Mouse (Mus musculus) intestine, embryonic 15.5 days (tissue): ENCODE results near the gene Igfbp1. TPM values are rescaled to one million over a fixed set of nuclear protein-coding genes. Genes with fewer than 3 reads are reported as not detected.

ENCODE experiments used
- ATAC-seq: fragments of 200-750 bp; cut with Nextera tagmentation; 2 replicates; pipeline ENCODE4 v1.8.0; 2017; ENCODE audit warnings: moderate TSS enrichment, moderate library complexity
- H3K27ac ChIP-seq: fragments of 300-500 bp; sonication (generic); 2 replicates; pipeline ENCODE4 v1.5.1; 2015; ENCODE audit warnings: mild to moderate bottlenecking, inconsistent platforms
- H3K27me3 ChIP-seq: fragments of 300-500 bp; sonication (generic); replicated peaks from 2 replicates; pipeline ENCODE4 v1.6.1; 2015; ENCODE audit warnings: inconsistent platforms
- H3K36me3 ChIP-seq: fragments of 300-500 bp; sonication (generic); 2 replicates; pipeline ENCODE4 v1.6.1; 2015; ENCODE audit warnings: inconsistent platforms
- H3K4me1 ChIP-seq: fragments of 300-500 bp; sonication (generic); replicated peaks from 2 replicates; pipeline ENCODE4 v1.6.1; 2015; ENCODE audit warnings: inconsistent platforms
- H3K4me2 ChIP-seq: fragments of 300-500 bp; sonication (generic); replicated peaks from 2 replicates; pipeline ENCODE4 v1.6.1; 2015; ENCODE audit warnings: mild to moderate bottlenecking, inconsistent platforms
- H3K4me3 ChIP-seq: fragments of 300-500 bp; sonication (generic); replicated peaks from 2 replicates; pipeline ENCODE4 v1.5.1; 2015; ENCODE audit warnings: inconsistent platforms
- H3K9ac ChIP-seq: fragments of 300-500 bp; sonication (generic); 2 replicates; pipeline ENCODE4 v1.6.1; 2015; ENCODE audit warnings: inconsistent platforms
- H3K9me3 ChIP-seq: fragments of 300-500 bp; sonication (generic); 2 replicates; pipeline ENCODE4 v1.6.1; 2016; ENCODE audit warnings: inconsistent platforms
- WGBS: fragments of 180-500 bp; shearing (Covaris S2); methylation state at CpG from one replicate; pipeline ENCODE4 v1.1.7; 2015; 5-methylcytosine and 5-hydroxymethylcytosine counted together
- polyA plus RNA-seq: library from polyadenylated mRNA; unstranded; fragments of >200 nt; fragmentation: Nextera tagmentation; extraction: Ambion mirVana; gene quantifications from 2 replicates; pipeline ENCODE4 v1.2.1, GENCODE M21; 2015

Igfbp1 gene
- polyA plus RNA-seq: 3.2 and 9.4 TPM in 2 replicates

- Histone ChIP-seq H3K36me3 (no peaks in the 10 kb centered on the region), H3K9me3 (no peaks in the 10 kb centered on the region), H3K9ac (no peak within 1 kb of the TSS), H3K4me2 (peak within 1 kb of the TSS; percentile 4; the same call in 1 of the 2 replicates), H3K27me3 (no peaks in the 10 kb centered on the region), H3K4me1 (no peaks in the 10 kb centered on the region; the same call in 1 of the 2 replicates), H3K27ac (no peak within 1 kb of the TSS), H3K4me3 (no peak within 1 kb of the TSS)
- peak; percentile 70 for ATAC-seq
- 52% methylated on average over 12 of the region's 12 CpGs for WGBS
Measured at GRCm38 (mm10) chr11:7197491-7197941, at the start of gene Igfbp1. Gene Igfbp1 (plus strand): TSS chr11:7197782.

GRCm38 (mm10) chr11:7147945-7148344 lies 49.6 kb upstream of the Igfbp1 start:
- Histone ChIP-seq H3K27me3 (no peaks in the 10 kb centered on the region), H3K4me2 (no peak overlapping the region), H3K36me3 (no peaks in the 10 kb centered on the region), H3K27ac (no peak overlapping the region), H3K4me1 (no peaks in the 10 kb centered on the region), H3K9me3 (no peaks in the 10 kb centered on the region), H3K4me3 (no peak overlapping the region), H3K9ac (no peak overlapping the region)
- WGBS: 91% methylated on average over 7 of the region's 7 CpGs
- no peak for ATAC-seq

GRCm38 (mm10) chr11:7149471-7149870 lies 48.1 kb upstream of the Igfbp1 start:
- no peak overlapping the region for H3K27ac ChIP-seq
- H3K4me2 ChIP-seq: no peak overlapping the region
- H3K9ac ChIP-seq: no peak overlapping the region
- no peaks in the 10 kb centered on the region for H3K9me3 ChIP-seq
- ATAC-seq: no peak
- H3K36me3 ChIP-seq: no peaks in the 10 kb centered on the region
- WGBS: 63% methylated on average over 7 of the region's 7 CpGs
- H3K27me3 ChIP-seq: no peaks in the 10 kb centered on the region
- H3K4me1 ChIP-seq: no peaks in the 10 kb centered on the region
- H3K4me3 ChIP-seq: no peak overlapping the region

GRCm38 (mm10) chr11:7150511-7150910 lies 47.1 kb upstream of the Igfbp1 start:
- no peak overlapping the region for H3K27ac ChIP-seq
- no peak overlapping the region for H3K4me3 ChIP-seq
- no peaks in the 10 kb centered on the region for H3K4me1 ChIP-seq
- H3K9me3 ChIP-seq: no peaks in the 10 kb centered on the region
- H3K4me2 ChIP-seq: no peak overlapping the region
- no peak overlapping the region for H3K9ac ChIP-seq
- no peaks in the 10 kb centered on the region for H3K27me3 ChIP-seq
- H3K36me3 ChIP-seq: no peaks in the 10 kb centered on the region
- no peak for ATAC-seq
- 91% methylated on average over 8 of the region's 8 CpGs for WGBS

GRCm38 (mm10) chr11:7152371-7152770 lies 45.2 kb upstream of the Igfbp1 start:
- no peak overlapping the region for H3K4me3 ChIP-seq
- no peak for ATAC-seq
- no peak overlapping the region for H3K4me2 ChIP-seq
- H3K9me3 ChIP-seq: no peaks in the 10 kb centered on the region
- H3K27me3 ChIP-seq: no peaks in the 10 kb centered on the region
- H3K27ac ChIP-seq: no peak overlapping the region
- 93% methylated on average over 12 of the region's 12 CpGs for WGBS
- no peak overlapping the region for H3K9ac ChIP-seq
- no peaks in the 10 kb centered on the region for H3K4me1 ChIP-seq
- no peaks in the 10 kb centered on the region for H3K36me3 ChIP-seq

GRCm38 (mm10) chr11:7153081-7153480 lies 44.5 kb upstream of the Igfbp1 start:
- Histone ChIP-seq H3K9me3 (no peaks in the 10 kb centered on the region), H3K9ac (no peak overlapping the region), H3K4me2 (no peak overlapping the region), H3K27ac (no peak overlapping the region), H3K4me3 (no peak overlapping the region), H3K4me1 (no peaks in the 10 kb centered on the region), H3K27me3 (no peaks in the 10 kb centered on the region), H3K36me3 (no peaks in the 10 kb centered on the region)
- ATAC-seq: no peak
- 73% methylated on average over 8 of the region's 8 CpGs for WGBS

- H3K9me3 ChIP-seq: no peaks in the 10 kb centered on the region
- H3K27ac ChIP-seq: no peak overlapping the region
- peaks cover 10% of the 10 kb centered on the region for H3K4me1 ChIP-seq
- H3K36me3 ChIP-seq: no peaks in the 10 kb centered on the region
- no peak for ATAC-seq
- WGBS: 57% methylated on average over 4 of the region's 4 CpGs
- H3K4me3 ChIP-seq: no peak overlapping the region
- no peaks in the 10 kb centered on the region for H3K27me3 ChIP-seq
- H3K4me2 ChIP-seq: no peak overlapping the region
- no peak overlapping the region for H3K9ac ChIP-seq
Measured at GRCm38 (mm10) chr11:7156427-7156826, 41.2 kb upstream of the Igfbp1 start.

GRCm38 (mm10) chr11:7158196-7158595 lies 39.4 kb upstream of the Igfbp1 start:
- Histone ChIP-seq H3K27me3 (no peaks in the 10 kb centered on the region), H3K4me2 (no peak overlapping the region), H3K4me3 (no peak overlapping the region), H3K9ac (no peak overlapping the region), H3K36me3 (no peaks in the 10 kb centered on the region), H3K27ac (no peak overlapping the region), H3K9me3 (no peaks in the 10 kb centered on the region), H3K4me1 (peaks cover 10% of the 10 kb centered on the region)
- WGBS: 89% methylated on average over 6 of the region's 6 CpGs
- ATAC-seq: no peak

GRCm38 (mm10) chr11:7160146-7160545 lies 37.4 kb upstream of the Igfbp1 start:
- Histone ChIP-seq H3K4me2 (no peak overlapping the region), H3K4me3 (no peak overlapping the region), H3K27me3 (no peaks in the 10 kb centered on the region), H3K9me3 (no peaks in the 10 kb centered on the region), H3K9ac (no peak overlapping the region), H3K36me3 (no peaks in the 10 kb centered on the region), H3K27ac (peak overlapping the region; percentile 69), H3K4me1 (peaks cover 10% of the 10 kb centered on the region)
- peak; percentile 26; the same call in 1 of the 2 replicates for ATAC-seq
- 61% methylated on average over 6 of the region's 6 CpGs for WGBS

- H3K27me3 ChIP-seq: no peaks in the 10 kb centered on the region
- no peak overlapping the region for H3K9ac ChIP-seq
- H3K4me3 ChIP-seq: no peak overlapping the region
- 25% methylated on average over 4 of the region's 4 CpGs for WGBS
- H3K4me1 ChIP-seq: peaks cover 10% of the 10 kb centered on the region
- H3K27ac ChIP-seq: peak overlapping the region; percentile 69
- no peak overlapping the region for H3K4me2 ChIP-seq
- no peaks in the 10 kb centered on the region for H3K9me3 ChIP-seq
- peak; percentile 80 for ATAC-seq
- H3K36me3 ChIP-seq: no peaks in the 10 kb centered on the region
Measured at GRCm38 (mm10) chr11:7160637-7161101, 36.9 kb upstream of the Igfbp1 start.

GRCm38 (mm10) chr11:7161502-7162174 lies 35.9 kb upstream of the Igfbp1 start:
- Histone ChIP-seq H3K4me1 (peaks cover 10% of the 10 kb centered on the region), H3K27me3 (no peaks in the 10 kb centered on the region), H3K27ac (no peak overlapping the region), H3K4me3 (no peak overlapping the region), H3K4me2 (no peak overlapping the region), H3K9me3 (no peaks in the 10 kb centered on the region), H3K36me3 (no peaks in the 10 kb centered on the region), H3K9ac (no peak overlapping the region)
- 79% methylated on average over 8 of the region's 8 CpGs for WGBS
- peak; percentile 39 for ATAC-seq

- H3K9ac ChIP-seq: no peak overlapping the region
- H3K27ac ChIP-seq: no peak overlapping the region
- no peak for ATAC-seq
- no peak overlapping the region for H3K4me3 ChIP-seq
- H3K4me2 ChIP-seq: no peak overlapping the region
- WGBS: 82% methylated on average over 4 of the region's 4 CpGs
- H3K4me1 ChIP-seq: peaks cover 10% of the 10 kb centered on the region
- no peaks in the 10 kb centered on the region for H3K27me3 ChIP-seq
- no peaks in the 10 kb centered on the region for H3K9me3 ChIP-seq
- H3K36me3 ChIP-seq: no peaks in the 10 kb centered on the region
Measured at GRCm38 (mm10) chr11:7164416-7164815, 33.2 kb upstream of the Igfbp1 start.

GRCm38 (mm10) chr11:7169645-7170044 lies 27.9 kb upstream of the Igfbp1 start:
- H3K36me3 ChIP-seq: no peaks in the 10 kb centered on the region
- no peaks in the 10 kb centered on the region for H3K27me3 ChIP-seq
- no peak overlapping the region for H3K4me3 ChIP-seq
- 87% methylated on average over 1 of the region's 1 CpGs for WGBS
- no peaks in the 10 kb centered on the region for H3K9me3 ChIP-seq
- H3K4me2 ChIP-seq: no peak overlapping the region
- H3K9ac ChIP-seq: no peak overlapping the region
- ATAC-seq: no peak
- no peak overlapping the region for H3K27ac ChIP-seq
- no peaks in the 10 kb centered on the region for H3K4me1 ChIP-seq
